Mouse (Mus musculus) olfactory bulb, adult 2 months (tissue): ENCODE data around the gene Fnip1. TPM values are rescaled to one million over a fixed set of nuclear protein-coding genes. Genes with fewer than 3 reads are reported as not detected.

Experiments
- H3K27ac ChIP-seq: fragments of 200-500 bp; 2 replicates; pipeline ENCODE4 v1.5.1; 2012; ENCODE audit warnings: low read depth, low read length; ENCODE audit not compliant: insufficient read depth
- H3K4me1 ChIP-seq: fragments of 200-500 bp; 2 replicates; pipeline ENCODE4 v1.6.1; 2012; ENCODE audit warnings: low read length; ENCODE audit not compliant: control insufficient read depth, insufficient read depth
- H3K4me3 ChIP-seq: fragments of 200-500 bp; 2 replicates; pipeline ENCODE4 v1.5.1; 2012; ENCODE audit warnings: mild to moderate bottlenecking, low read depth, low read length, moderate library complexity; ENCODE audit not compliant: insufficient read depth
- CTCF ChIP-seq: fragments of 200-500 bp; IDR thresholded peaks from 2 replicates; pipeline ENCODE4 v1.5.1; 2012; ENCODE audit warnings: low read depth, mild to moderate bottlenecking, low read length, moderate library complexity; ENCODE audit not compliant: insufficient read depth
- POLR2A ChIP-seq: fragments of 200-500 bp; IDR thresholded peaks from 2 replicates; pipeline ENCODE4 v1.6.1; 2012; ENCODE audit warnings: mild to moderate bottlenecking, low read depth, low read length, moderate library complexity; ENCODE audit not compliant: insufficient read depth
- WGBS: fragments of 180-500 bp; shearing (Covaris S2); methylation state at CpG from one replicate; pipeline ENCODE4 v1.1.7; 2018; 5-methylcytosine and 5-hydroxymethylcytosine counted together
- polyA plus RNA-seq: library from polyadenylated mRNA; stranded (reverse); fragments of >200 nt; gene quantifications from 2 replicates; pipeline ENCODE4 v1.2.4, GENCODE M21; 2012; ENCODE audit warnings: low replicate concordance; ENCODE audit not compliant: missing spikeins, insufficient read depth, insufficient read length

Fnip1 gene
- polyA plus RNA-seq, 1 experiment: not detected

GRCm38 (mm10) chr11:54423007-54423406, 15.0 kb upstream of the Fnip1 start:
- Histone ChIP-seq H3K27ac (no peak overlapping the region), H3K4me1 (no peaks in the 10 kb centered on the region), H3K4me3 (no peak overlapping the region)
- WGBS: 83% methylated on average over 4 of the region's 4 CpGs
- TF ChIP-seq CTCF: no peak

DNA sequence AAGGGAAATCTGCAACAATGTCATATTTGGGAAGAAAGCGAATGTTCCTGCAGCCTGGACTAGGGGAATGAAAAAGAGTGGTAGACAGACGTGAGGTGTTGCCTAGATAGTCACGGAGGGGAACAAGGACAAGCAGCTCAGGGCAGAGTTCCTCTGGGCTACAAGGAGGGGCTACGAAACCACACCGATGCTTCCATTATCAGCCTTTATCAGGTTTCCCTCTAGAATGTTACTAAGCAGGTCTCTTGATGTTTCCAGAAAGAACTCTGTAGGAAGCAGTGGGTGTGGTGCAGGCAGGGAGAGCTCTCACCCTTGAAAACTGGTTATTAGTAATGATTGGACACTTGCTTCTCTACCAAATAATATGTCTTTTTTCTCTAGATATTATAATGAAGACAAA, 11.7 kb upstream of the Fnip1 start:
- Histone ChIP-seq H3K4me1 (no peaks in the 10 kb centered on the region), H3K4me3 (no peak overlapping the region), H3K27ac (no peak overlapping the region)
- WGBS: 81% methylated on average over 5 of the region's 5 CpGs
- TF ChIP-seq CTCF (no peak), POLR2A (no peak)

- H3K4me1 ChIP-seq: no peaks in the 10 kb centered on the region
- TF ChIP-seq CTCF (no peak), POLR2A (no peak)
- H3K27ac ChIP-seq: no peak overlapping the region
- WGBS: 67% methylated on average over 2 of the region's 2 CpGs
- H3K4me3 ChIP-seq: no peak overlapping the region
These were observed 10.9 kb upstream of the Fnip1 start for GRCm38 (mm10) chr11:54427138-54427537.

DNA sequence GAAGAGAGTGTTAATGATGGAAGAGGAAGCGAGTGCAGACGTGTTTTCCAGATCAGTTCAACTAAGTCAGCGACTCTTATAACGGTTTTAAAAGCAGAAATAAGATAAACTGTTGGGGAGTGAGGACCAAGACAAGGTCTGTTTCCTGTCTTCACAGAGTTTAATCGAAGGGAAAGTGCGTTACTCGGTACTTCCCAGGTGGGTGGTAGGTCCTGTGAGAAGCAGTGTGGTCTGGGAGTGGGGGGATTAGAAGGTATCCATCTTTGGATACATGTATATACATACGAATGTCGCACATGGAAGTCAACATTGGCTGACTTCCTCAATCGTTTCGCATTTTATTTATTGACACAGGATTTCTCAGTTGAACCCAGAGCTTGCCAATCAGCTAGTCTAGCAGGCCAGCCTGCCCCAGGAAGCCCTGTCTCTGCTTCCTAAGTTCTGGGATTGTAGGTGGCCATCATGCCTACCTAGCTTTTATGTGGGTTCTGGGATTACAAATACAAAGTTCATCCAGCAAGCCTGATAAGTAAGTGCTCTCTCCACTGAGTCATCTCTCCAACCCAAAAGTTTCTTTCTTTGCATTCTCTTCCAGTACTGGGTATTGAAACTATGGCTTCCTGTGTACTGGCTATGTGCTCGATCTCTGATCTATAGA, 10.2 kb upstream of the Fnip1 start:
- TF ChIP-seq POLR2A (no peak), CTCF (no peak)
- WGBS: 83% methylated on average over 12 of the region's 12 CpGs
- H3K4me3 ChIP-seq: no peak overlapping the region
- H3K27ac ChIP-seq: no peak overlapping the region
- H3K4me1 ChIP-seq: no peaks in the 10 kb centered on the region

- WGBS: 85% methylated on average over 2 of the region's 2 CpGs
- TF ChIP-seq CTCF (no peak), POLR2A (no peak)
- no peak overlapping the region for H3K27ac ChIP-seq
These were observed 8.8 kb upstream of the Fnip1 start for GRCm38 (mm10) chr11:54429224-54429623.

GRCm38 (mm10) chr11:54435797-54436196, 2.2 kb upstream of the Fnip1 start:
- TF ChIP-seq CTCF (no peak), POLR2A (no peak)
- 100% methylated on average over 1 of the region's 1 CpGs for WGBS
- Histone ChIP-seq H3K27ac (no peak overlapping the region), H3K4me1 (0 out of 2 replicates have a peak, but pooled peaks cover 2% of the 10 kb centered on the region), H3K4me3 (no peak overlapping the region)

More at GRCm38 (mm10) chr11:54429224-54429623, 8.8 kb upstream of the Fnip1 start:
- Histone ChIP-seq H3K4me3 (no peak overlapping the region), H3K4me1 (no peaks in the 10 kb centered on the region)

- peak overlapping the region; percentile 94 for H3K27ac ChIP-seq
- WGBS: 38% methylated on average over 8 of the region's 8 CpGs
- H3K4me3 ChIP-seq: peak overlapping the region; percentile 79
- TF ChIP-seq CTCF (no peak), POLR2A (no peak)
- H3K4me1 ChIP-seq: 0 out of 2 replicates have a peak, but pooled peaks cover 3% of the 10 kb centered on the region
These were observed 633 bp upstream of the Fnip1 start for GRCm38 (mm10) chr11:54437310-54437822.

GRCm38 (mm10) chr11:54438366-54438781, 375 bp downstream of the Fnip1 start:
- Histone ChIP-seq H3K4me3 (peak overlapping the region; percentile 71), H3K4me1 (0 out of 2 replicates have a peak, but pooled peaks cover 6% of the 10 kb centered on the region), H3K27ac (peak overlapping the region; percentile 89)
- WGBS: under 1% methylated on average over 47 of the region's 47 CpGs
- TF ChIP-seq POLR2A (no peak), CTCF (no peak)

DNA sequence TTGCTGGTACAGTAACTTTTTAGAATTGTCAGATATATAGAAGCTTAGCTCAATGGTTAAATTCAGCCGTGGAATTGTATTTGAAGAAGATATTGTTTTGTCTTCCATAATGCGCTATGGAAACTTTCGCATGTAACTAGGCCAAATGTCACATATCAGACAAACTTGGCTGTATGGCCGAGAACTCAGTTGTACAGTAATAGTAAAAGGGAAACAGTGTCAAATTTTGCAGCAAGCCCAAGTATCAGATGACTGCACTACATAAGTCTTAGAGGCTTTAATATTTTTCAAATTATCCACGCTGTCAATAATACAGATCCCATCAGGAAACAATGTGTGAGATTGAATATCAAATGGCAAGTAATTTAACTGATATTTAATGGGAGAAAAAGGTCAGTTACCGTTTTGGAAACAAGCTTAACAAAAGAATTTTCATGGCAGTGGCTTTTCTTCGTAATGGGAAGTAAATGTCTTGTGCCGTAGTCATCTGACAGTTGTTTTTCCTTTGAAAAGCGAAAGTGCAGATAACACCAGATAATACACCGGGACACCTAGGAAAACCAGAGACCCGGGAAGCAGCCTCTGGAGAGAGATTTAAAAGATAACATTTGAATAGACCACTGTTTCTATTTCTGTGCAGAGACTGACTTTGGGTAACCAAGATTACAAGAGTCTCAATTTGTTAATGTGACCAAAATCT, 1.1 kb downstream of the Fnip1 start:
- H3K27ac ChIP-seq: no peak overlapping the region
- H3K4me3 ChIP-seq: peak overlapping the region; percentile 71; the same call in 1 of the 2 replicates
- H3K4me1 ChIP-seq: 0 out of 2 replicates have a peak, but pooled peaks cover 6% of the 10 kb centered on the region
- 12% methylated on average over 11 of the region's 11 CpGs for WGBS
- TF ChIP-seq POLR2A (no peak), CTCF (no peak)
